Mouse (Mus musculus) heart, embryonic 10.5 days (tissue): ENCODE data around the gene Slc46a3. TPM values are rescaled to one million over a fixed set of nuclear protein-coding genes. Genes with fewer than 3 reads are reported as not detected.
A peak's percentile ranks its signal among the peaks of the same experiment; 100 is the strongest.

ENCODE experiments used
- DNase-seq: peaks from one replicate; pipeline ENCODE4 v3.0.0-alpha.2; 2017; ENCODE audit warnings: low spot score
- H3K27ac ChIP-seq: fragments of 300-500 bp; sonication (generic); 2 replicates; pipeline ENCODE4 v1.5.1; 2016; ENCODE audit warnings: mild to moderate bottlenecking
- H3K27me3 ChIP-seq: fragments of 300-500 bp; sonication (generic); 2 replicates; pipeline ENCODE4 v1.6.1; 2016; ENCODE audit warnings: mild to moderate bottlenecking; ENCODE audit not compliant: poor library complexity, insufficient read depth, severe bottlenecking
- H3K36me3 ChIP-seq: fragments of 300-500 bp; sonication (generic); 2 replicates; pipeline ENCODE4 v1.6.1; 2016; ENCODE audit warnings: mild to moderate bottlenecking, moderate library complexity
- H3K4me1 ChIP-seq: fragments of 300-500 bp; sonication (generic); 2 replicates; pipeline ENCODE4 v1.6.1; 2016; ENCODE audit warnings: mild to moderate bottlenecking
- H3K4me3 ChIP-seq: fragments of 300-500 bp; sonication (generic); 2 replicates; pipeline ENCODE4 v1.5.1; 2016; ENCODE audit warnings: mild to moderate bottlenecking, moderate library complexity
- H3K9me3 ChIP-seq: fragments of 300-500 bp; sonication (generic); 2 replicates; pipeline ENCODE4 v1.6.1; 2016; ENCODE audit warnings: mild to moderate bottlenecking, moderate library complexity
- WGBS: fragments of 180-500 bp; shearing (Covaris S2); methylation state at CpG from one replicate; pipeline ENCODE4 v1.1.7; 2016; 5-methylcytosine and 5-hydroxymethylcytosine counted together
- polyA plus RNA-seq: library from polyadenylated mRNA; unstranded; fragments of >200 nt; fragmentation: Nextera tagmentation; extraction: Ambion mirVana; gene quantifications from 2 replicates; pipeline ENCODE4 v1.2.1, GENCODE M21; 2016

Slc46a3 gene
- polyA plus RNA-seq, 1 experiment from 2014 or later, result 3.8 TPM

DNA sequence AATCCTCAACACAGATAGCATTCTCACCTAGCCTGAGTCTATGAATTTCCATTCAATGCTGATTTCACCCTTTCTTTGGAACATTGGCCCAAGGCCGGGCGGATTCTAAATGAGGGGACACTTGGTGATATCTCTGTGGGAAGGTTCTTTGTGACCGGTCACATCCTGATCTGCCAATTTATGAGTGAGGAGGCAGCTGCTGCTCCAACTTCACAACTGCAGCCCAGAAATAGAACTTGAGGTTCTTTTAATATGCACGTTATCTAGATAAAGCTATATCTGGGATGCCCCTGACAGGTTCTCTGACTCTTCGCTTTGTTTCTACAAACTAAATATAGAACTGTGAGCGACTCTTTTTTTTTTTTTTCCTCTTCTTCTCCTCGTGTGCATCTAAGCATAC, 44.4 kb downstream of the Slc46a3 start:
- Histone ChIP-seq H3K4me3 (no peak overlapping the region), H3K27ac (peak overlapping the region; percentile 60; the same call in 1 of the 2 replicates), H3K4me1 (peaks cover 17% of the 10 kb centered on the region; the same call in 1 of the 2 replicates), H3K9me3 (no peaks in the 10 kb centered on the region), H3K36me3 (no peaks in the 10 kb centered on the region), H3K27me3 (no peaks in the 10 kb centered on the region)
- DNase-seq, result no peak
- 33% methylated on average over 7 of the region's 7 CpGs for whole genome bisulfite sequencing

DNA sequence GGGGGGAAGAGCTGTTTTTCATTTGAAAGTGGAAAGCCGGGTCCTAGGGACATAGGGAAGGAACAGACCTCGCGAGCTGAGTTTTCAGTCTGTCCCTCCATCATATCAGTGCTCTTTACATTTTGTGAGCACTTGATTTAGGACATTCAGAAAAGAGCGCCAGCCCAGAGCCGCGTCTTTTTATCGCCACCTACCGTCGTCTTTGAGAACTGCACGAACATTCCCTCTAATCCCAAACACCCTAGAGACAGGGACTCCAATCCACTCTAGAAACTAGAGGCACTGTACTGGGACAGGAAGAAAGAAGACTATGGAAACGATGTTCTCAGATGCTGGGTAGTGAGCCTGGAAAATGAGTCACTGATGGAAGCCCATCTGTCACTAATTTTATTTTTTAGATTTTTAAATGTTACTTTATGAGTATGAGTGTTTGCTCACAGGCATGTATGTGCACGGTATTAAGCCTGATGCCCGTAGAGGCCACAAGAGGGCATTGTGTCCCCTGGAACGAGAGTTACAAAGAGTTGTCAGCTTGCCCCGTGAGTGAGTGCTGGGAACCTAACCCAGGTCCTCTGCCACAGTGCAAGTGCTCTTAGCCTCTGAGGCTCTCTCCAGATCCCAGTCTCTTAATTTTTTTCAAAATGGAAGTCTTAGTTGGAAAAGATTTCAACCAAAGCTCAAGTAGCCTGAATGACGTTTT, 46.3 kb downstream of the Slc46a3 start:
- H3K27ac ChIP-seq, result no peak overlapping the region
- peaks cover 17% of the 10 kb centered on the region; the same call in 1 of the 2 replicates for H3K4me1 ChIP-seq
- peak; percentile 85 for DNase-seq
- no peaks in the 10 kb centered on the region for H3K9me3 ChIP-seq
- no peak overlapping the region for H3K4me3 ChIP-seq
- H3K36me3 ChIP-seq, result no peaks in the 10 kb centered on the region
- 24% methylated on average over 16 of the region's 16 CpGs for WGBS
- H3K27me3 ChIP-seq, result no peaks in the 10 kb centered on the region

DNA sequence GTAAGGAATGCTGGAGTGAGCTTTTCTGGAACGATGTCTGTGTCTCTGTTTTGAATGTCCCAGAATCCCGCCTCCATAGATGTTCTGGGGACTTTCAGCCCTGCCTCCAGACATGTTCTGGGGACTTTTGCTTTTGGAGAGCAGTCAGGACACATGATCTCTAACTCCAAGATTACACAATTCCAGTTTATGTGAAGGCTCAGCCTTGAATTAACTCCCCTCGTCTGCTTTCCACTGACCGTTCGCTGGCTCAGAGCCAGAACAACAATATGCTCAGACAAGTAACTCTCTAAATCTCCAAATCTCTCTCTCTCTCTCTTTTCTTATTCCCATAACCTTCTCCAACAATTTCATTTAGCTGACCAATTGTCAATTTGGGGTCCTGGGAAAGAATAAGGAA, 47.3 kb downstream of the Slc46a3 start:
- DNase-seq, result no peak
- no peak overlapping the region for H3K27ac ChIP-seq
- 74% methylated on average over 5 of the region's 5 CpGs for WGBS
- no peaks in the 10 kb centered on the region for H3K9me3 ChIP-seq
- H3K4me3 ChIP-seq, result no peak overlapping the region
- no peaks in the 10 kb centered on the region for H3K27me3 ChIP-seq
- no peaks in the 10 kb centered on the region for H3K36me3 ChIP-seq
- peaks cover 12% of the 10 kb centered on the region; the same call in 1 of the 2 replicates for H3K4me1 ChIP-seq

DNA sequence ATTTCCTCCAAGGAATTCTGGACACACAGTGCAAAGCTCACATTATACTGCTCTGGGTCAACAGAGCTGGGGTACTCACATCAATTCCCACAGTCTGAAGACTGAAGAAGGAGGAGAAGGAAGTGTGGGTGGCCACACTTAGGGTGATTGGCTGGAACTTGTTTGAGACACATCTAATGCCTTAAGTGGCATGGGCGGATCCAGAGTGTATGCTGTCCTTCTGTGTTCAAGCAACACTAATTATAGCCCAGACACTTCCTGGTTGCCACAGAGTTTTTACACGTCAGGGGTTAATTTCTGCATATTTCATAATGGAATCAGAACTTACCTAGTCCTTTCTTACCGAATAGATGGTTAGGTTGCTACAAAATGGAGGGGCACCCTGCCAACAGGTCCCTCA, 49.3 kb downstream of the Slc46a3 start:
- Histone ChIP-seq H3K27ac (no peak overlapping the region), H3K4me1 (peaks cover 3% of the 10 kb centered on the region; the same call in 1 of the 2 replicates), H3K36me3 (no peaks in the 10 kb centered on the region), H3K4me3 (no peak overlapping the region), H3K27me3 (no peaks in the 10 kb centered on the region), H3K9me3 (no peaks in the 10 kb centered on the region)
- 53% methylated on average over 3 of the region's 3 CpGs for WGBS
- no peak for DNase-seq

DNA sequence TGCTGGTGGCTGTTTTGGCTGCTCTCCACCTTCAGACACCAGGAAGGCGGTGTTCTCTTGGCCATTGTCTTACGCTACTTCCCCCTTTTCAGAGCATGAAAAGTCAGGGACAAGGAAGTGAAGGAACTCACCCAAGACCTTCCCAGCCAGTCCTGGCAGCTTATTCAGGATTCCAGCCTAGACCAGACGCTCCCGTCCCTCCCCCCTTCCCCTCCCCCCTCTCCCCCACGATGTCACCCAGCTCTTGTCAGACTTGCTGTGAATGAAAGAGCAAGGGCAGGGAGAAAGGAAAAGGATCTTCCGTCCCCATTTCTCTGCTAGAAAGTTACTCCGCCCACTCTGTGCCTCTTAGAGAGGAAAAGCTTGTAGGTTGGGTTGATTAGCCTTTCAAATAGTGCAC, 51.3 kb downstream of the Slc46a3 start:
- H3K36me3 ChIP-seq, result no peaks in the 10 kb centered on the region
- no peaks in the 10 kb centered on the region for H3K27me3 ChIP-seq
- no peaks in the 10 kb centered on the region for H3K9me3 ChIP-seq
- no peaks in the 10 kb centered on the region for H3K4me1 ChIP-seq
- no peak overlapping the region for H3K27ac ChIP-seq
- H3K4me3 ChIP-seq, result no peak overlapping the region
- WGBS, result 48% methylated on average over 7 of the region's 7 CpGs
- no peak for DNase-seq

DNA sequence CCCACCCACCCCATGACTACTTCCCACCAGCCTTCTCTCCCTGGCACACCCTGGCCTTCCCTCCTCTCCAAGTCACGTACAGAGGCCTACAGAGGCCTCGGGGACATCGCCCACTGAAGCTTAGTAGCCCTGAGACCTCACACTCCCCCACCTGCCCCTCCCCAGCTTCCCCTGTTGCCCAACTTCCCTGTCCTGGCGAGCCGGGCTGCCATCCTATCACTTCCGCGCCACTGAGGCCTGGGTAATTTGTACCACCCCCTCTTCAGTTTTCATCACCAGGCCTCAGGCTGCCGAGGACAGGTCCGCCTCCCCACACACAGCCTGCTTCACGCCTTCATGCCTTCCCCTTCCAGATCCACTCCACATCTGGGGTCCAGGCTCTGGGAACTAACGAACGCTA, 55.2 kb downstream of the Slc46a3 start:
- Histone ChIP-seq H3K36me3 (no peaks in the 10 kb centered on the region), H3K9me3 (no peaks in the 10 kb centered on the region), H3K4me3 (no peak overlapping the region), H3K27ac (no peak overlapping the region), H3K27me3 (peaks cover 3% of the 10 kb centered on the region; the same call in 1 of the 2 replicates), H3K4me1 (peaks cover 10% of the 10 kb centered on the region)
- DNase-seq, result no peak
- 55% methylated on average over 12 of the region's 12 CpGs for WGBS

DNA sequence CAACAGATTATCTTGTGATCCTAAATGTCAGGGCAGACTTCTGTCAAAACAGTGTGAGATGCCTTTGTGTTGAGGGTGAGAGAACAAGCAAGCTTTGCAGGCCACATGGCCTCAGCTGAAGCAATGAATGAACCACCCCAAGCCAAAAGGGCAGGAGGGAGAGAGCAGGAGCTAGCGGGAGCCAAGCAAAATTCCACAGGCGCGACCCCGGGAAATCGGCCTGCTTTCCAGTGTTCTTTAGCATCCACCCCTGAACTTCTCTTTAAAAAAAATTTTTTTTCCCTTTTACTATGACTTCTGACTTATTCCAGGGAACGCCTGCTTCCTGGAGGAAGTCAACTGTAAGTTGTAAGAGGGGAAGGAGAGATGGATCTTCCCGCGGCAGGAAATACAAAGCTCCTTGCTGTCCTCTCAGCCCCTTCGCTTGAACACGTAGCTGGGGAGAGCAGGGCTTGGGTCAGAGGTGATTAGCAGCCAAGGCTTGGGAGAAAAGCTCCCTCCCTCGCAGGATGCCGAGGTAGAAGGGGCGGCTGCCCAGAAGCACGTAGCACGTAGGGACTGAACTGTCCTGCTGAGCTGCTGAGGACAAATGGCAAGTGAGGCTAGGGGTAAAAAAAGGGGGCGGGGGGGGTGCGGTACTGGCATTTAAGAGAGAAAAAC, 59.6 kb downstream of the Slc46a3 start:
- DNase-seq, result no peak
- H3K9me3 ChIP-seq, result no peaks in the 10 kb centered on the region
- H3K36me3 ChIP-seq, result no peaks in the 10 kb centered on the region
- peaks cover 3% of the 10 kb centered on the region; the same call in 1 of the 2 replicates for H3K27me3 ChIP-seq
- peak overlapping the region; percentile 44; the same call in 1 of the 2 replicates for H3K27ac ChIP-seq
- no peak overlapping the region for H3K4me3 ChIP-seq
- H3K4me1 ChIP-seq, result peaks cover 15% of the 10 kb centered on the region
- 9% methylated on average over 17 of the region's 17 CpGs for WGBS

DNA sequence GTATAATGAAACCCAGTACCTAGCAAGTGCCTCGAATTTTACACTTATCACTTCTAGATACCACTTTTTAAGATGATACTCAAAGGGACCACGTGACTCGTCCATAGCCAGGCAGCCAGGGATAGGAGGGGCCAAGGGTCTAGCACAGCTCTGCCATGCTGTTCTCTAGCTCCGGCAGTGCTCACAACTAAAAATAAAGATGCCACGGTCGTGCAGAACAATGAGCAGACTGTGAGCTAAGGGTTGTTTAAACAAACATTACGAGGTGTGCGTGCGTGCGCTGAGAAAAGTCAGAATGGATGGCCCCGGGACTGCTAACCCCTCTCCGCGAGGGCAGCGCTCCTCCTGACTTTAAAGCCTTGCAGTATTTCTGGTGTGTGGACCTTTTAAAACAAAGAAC, 61.8 kb downstream of the Slc46a3 start:
- peaks cover 15% of the 10 kb centered on the region for H3K4me1 ChIP-seq
- 0 out of 2 replicates have a peak overlapping the region, but pooled peaks have one; percentile 47 for H3K27ac ChIP-seq
- no peak for DNase-seq
- H3K4me3 ChIP-seq, result no peak overlapping the region
- no peaks in the 10 kb centered on the region for H3K9me3 ChIP-seq
- WGBS, result 37% methylated on average over 14 of the region's 14 CpGs
- H3K36me3 ChIP-seq, result no peaks in the 10 kb centered on the region
- peaks cover 3% of the 10 kb centered on the region; the same call in 1 of the 2 replicates for H3K27me3 ChIP-seq

DNA sequence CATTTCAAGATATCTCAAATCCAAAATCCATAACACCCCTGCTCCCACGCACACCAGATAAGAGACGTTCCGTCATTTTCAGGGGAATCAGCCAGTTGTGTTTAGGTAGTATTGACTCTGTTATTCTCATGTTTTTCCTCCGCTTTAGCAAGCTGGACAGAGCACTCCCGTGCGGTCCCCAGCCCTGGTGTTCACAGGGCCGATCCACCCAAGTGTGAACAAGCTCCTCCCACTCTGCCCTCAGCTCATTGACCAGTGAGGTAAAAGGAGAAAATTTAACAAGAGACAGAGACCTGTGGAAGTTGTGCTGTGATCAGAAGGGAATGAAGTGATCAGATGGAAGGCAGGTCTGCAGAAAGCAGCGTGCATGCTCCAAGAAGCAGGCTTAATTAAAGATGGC, 65.8 kb downstream of the Slc46a3 start:
- Histone ChIP-seq H3K4me1 (peaks cover 26% of the 10 kb centered on the region), H3K9me3 (no peaks in the 10 kb centered on the region), H3K27me3 (no peaks in the 10 kb centered on the region), H3K27ac (no peak overlapping the region), H3K36me3 (no peaks in the 10 kb centered on the region), H3K4me3 (no peak overlapping the region)
- DNase-seq, result no peak
- 84% methylated on average over 8 of the region's 8 CpGs for WGBS

Other genes with a start within 250 kb of the Slc46a3 start
- 20.6 and 21.6 TPM in 2 replicates for gene Flt1, start 168.8 kb downstream of the Slc46a3 start, polyA plus RNA-seq
- gene Pomp, start 34.4 kb downstream of the Slc46a3 start, polyA plus RNA-seq, result 392 and 458 TPM in 2 replicates
- gene Mtus2, start 62.5 kb upstream of the Slc46a3 start, polyA plus RNA-seq, result 52.2 and 82.7 TPM in 2 replicates